Mouse (Mus musculus): Measurements from ENCODE around the gene Rnf146.

DNA sequence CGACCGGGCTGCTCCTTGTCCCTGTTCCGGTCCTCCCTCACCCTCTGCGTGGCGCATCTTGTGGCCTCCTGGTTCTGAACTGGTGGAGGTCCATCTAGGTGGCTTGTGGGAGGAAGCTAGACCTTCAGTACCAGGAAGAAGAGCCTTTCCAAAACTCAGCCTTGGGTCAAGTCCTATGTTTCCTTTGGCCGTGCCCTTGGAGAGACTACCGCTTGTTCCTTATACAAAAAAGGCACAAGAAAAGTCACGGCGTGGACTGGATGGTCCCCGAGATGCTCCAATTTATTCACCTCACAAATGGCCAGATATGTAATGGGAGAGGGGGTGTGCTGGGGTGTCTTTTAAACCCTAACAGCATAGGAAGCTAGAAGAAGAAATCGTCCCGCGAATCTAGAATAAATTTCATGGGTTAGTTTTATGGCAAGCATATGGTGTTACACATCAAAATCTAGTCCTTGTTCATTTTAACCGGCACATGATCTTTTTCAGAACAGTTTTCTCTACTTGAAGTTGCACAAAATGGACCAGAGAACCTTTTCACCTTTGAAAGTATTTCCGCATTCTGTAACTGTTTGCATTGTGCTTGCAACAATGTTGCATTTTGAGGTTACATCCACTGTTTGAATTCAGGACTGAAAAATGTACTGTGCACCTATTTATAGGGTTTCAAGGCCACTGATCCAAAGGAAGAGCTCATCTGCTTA, at the start of gene Rnf146:
- TF ChIP-seq ZNF384 (IDR thresholded peaks at IDR 0.05; ENCODE audit: low read depth, low read length) (no peak), CHD2 (IDR thresholded peaks at IDR 0.05; ENCODE audit: low read depth, low read length) (no peak)
